Mouse (Mus musculus) G1E (cell line): ENCODE measurements around the gene Pde6d.

Experiments
- CTCF ChIP-seq: IDR thresholded peaks from 2 replicates; pipeline ENCODE4 v1.5.1; 2012; ENCODE audit warnings: low read depth, low read length, inconsistent platforms, mixed read lengths
- GATA1 ChIP-seq: IDR thresholded peaks from 2 replicates; pipeline ENCODE4 v1.6.1; 2012; ENCODE audit warnings: borderline replicate concordance, low read length, inconsistent platforms, mixed read lengths
- TAL1 ChIP-seq: conservative IDR thresholded peaks from 2 replicates; pipeline ENCODE4 v1.6.1; 2012; ENCODE audit warnings: low read depth, low read length, inconsistent platforms, mixed read lengths

DNA sequence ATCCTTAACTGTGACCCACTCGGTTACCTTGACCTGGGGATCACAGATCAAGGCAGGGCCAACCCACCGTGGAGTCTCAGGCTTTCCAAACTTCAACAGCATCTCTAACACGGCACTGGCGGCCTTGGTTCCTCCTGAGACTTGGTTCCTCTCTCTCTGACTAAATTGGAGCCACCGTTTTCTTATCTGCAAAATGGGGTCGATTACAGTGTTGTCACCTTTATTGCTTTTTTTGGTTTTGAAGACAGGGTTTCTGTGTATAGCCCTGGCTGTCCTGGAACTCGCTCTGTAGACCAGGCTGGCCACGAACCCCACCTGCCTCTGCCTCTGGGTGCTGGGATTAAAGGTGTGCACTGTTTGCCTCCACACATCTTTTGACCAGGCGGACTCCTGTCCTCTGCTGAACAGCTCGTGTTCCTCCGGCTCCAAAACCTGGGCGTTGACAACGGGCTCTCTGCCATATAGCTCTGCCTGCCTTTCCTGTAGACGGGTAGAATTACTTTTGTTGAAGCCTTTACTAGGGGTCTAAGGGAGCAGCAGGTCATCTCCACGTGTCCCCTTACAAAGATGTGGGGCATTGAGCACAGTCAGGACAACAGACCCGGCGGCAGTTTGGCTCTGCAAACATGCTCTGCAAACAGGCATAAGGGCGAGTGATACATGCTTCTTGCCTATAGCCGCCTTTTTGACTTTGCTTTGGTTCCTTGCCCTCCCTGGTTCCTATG is 77.6 kb downstream of the Pde6d start:
- TF ChIP-seq CTCF (no peak), GATA1 (no peak), TAL1 (no peak)
